Mouse (Mus musculus): Measurements from ENCODE around the gene Itgal. TPM values are rescaled to one million over a fixed set of nuclear protein-coding genes. Genes with fewer than 3 reads are reported as not detected.

Itgal gene
- total and polyA plus RNA-seq, 3 experiments: 0.92 to 9.7 TPM; not detected in 1

DNA sequence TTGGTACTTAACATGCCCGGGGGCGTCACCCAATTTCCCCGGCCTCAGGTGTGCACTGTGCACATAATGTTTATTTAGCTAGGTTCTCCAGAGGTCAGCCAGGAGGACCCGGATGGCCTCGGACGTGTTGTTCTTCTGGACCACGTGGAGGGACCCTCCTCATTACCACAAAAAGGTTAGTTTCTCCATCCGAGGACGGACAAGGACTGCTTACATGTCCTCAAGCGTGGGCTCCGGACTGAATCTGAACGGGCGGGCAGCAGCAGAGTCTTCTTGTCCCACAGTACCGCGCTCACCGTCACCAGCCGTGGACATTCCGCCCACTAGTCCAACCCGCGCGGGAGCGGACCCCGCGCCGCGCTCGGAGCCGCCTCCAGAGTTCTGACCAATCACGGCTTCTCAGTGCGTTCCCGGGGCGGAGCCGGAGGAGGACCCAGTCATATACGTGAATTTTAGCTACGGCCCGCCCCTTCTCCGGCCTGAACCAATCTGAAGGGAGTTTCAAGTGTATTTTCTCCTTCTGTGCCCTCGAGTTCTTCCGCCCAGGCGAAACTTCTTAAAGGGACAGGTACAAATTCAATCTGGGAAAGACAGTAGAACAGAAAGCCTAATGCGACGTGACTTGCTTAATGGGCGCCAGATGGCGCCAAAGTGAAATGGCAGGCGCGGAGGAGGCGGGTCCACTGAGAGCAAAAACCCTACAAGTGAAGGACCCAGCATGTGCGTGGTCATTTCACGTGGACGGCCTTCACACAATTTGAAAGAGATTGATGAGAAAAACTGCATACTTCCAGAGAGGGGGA is 35.5 kb upstream of the Itgal start, which contains the start of gene Dctpp1 (continued):
- TF ChIP-seq POLR2AphosphoS5 (IDR thresholded peaks at IDR 0.05; ENCODE audit: borderline replicate concordance, low read depth, low read length) (no peak), ZNF384 (IDR thresholded peaks at IDR 0.05; ENCODE audit: low read depth, low read length) (0 out of 2 replicates have a peak, but pooled peaks have one; percentile 20), CTCF (IDR thresholded peaks at IDR 0.05 in 2 of 3, conservative IDR thresholded peaks at IDR 0.05 in 1 of 3; ENCODE audit: control insufficient read depth in 1 of 3, insufficient read depth in 1 of 3, low read depth in 2 of 3, low read length in 3 of 3, poor library complexity in 1 of 3, severe bottlenecking in 1 of 3) (peak; percentile 66 to 92 (median 84)), USF2 (IDR thresholded peaks at IDR 0.05; ENCODE audit: borderline replicate concordance in 1 of 2, insufficient read depth in 1 of 2, low read depth in 1 of 2, low read length in 2 of 2) (no peak), MXI1 (IDR thresholded peaks at IDR 0.05; ENCODE audit: low read depth, low read length) (peak; percentile 90), KAT2A (conservative IDR thresholded peaks at IDR 0.05; ENCODE audit: low read depth, low read length) (no peak), CHD2 (IDR thresholded peaks at IDR 0.05; ENCODE audit: low read length) (no peak; the same call in 1 of the 2 replicates), ETS1 (IDR thresholded peaks at IDR 0.05; ENCODE audit: low read depth, low read length) (0 out of 2 replicates have a peak, but pooled peaks have one; percentile 42), SMC3 (IDR thresholded peaks at IDR 0.05; ENCODE audit: low read depth, low read length) (peak; percentile 84), BHLHE40 (IDR thresholded peaks at IDR 0.05; ENCODE audit: borderline replicate concordance, low read depth, low read length) (no peak), MAFK (IDR thresholded peaks at IDR 0.05; ENCODE audit: borderline replicate concordance, low read depth, low read length) (no peak), POLR2AphosphoS2 (IDR thresholded peaks at IDR 0.05; ENCODE audit: low read length) (peak; percentile 74), TAL1 (IDR thresholded peaks at IDR 0.05; ENCODE audit: low read length) (no peak), GATA1 (IDR thresholded peaks at IDR 0.05; ENCODE audit: low read depth, low read length) (no peak), E2F4 (IDR thresholded peaks at IDR 0.05; ENCODE audit: borderline replicate concordance, low read depth, low read length) (peak; percentile 85; the same call in 1 of the 2 replicates), RCOR1 (IDR thresholded peaks at IDR 0.05; ENCODE audit: low read depth, low read length) (no peak), EP300 (IDR thresholded peaks at IDR 0.05; ENCODE audit: low read depth in 1 of 2, low read length in 2 of 2) (no peak)

DNA sequence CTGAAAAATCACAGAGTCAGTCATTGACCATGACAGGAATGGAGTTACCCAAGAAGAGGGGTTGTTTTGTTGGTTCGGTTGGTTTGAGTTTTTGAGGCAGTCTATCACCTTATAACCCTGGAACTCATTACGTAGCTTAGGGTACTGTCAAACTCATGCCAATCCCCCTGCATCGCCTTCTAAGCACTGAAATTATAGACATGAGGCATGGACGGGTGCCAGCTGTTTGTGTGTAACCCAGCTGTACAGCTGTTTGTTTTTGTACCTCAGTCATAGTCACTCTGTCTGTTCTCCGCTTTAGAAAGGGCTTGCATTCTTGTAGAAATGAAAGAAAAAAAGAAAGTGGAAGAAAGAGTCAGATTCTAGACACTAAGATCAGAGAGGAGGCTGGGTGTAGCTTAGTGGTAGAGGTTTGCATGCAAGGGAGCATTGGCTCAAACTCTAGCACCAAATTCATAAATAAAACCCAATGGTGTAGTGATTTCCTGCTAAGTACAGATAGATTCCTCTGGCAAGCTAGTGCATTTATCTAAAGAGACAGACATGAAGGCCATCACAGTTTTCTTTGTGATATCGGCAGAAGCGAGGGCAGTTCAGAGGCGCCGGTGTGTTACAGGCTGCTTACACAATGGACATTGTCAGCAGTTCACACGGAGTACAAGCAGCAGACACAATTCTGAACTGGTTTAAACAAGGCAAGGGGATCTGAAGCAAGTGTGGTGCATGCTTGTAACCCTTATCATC is 33.7 kb upstream of the Itgal start:
- Histone ChIP-seq H3K4me1 (ENCODE audit: control insufficient read depth in 1 of 2, insufficient read depth in 2 of 2, low read length in 2 of 2) (peaks cover 17 to 26% of the 10 kb centered on the region in 2 experiments), H3K36me3 (ENCODE audit: control insufficient read depth in 1 of 2, insufficient read depth in 2 of 2, low read length in 2 of 2) (peaks cover 0 to 30% of the 10 kb centered on the region in 2 experiments; a peak in 2 of 4 replicates), H3K27ac (ENCODE audit: control insufficient read depth, low read depth, low read length) (peak overlapping the region; percentile 45), H3K9ac (ENCODE audit: control insufficient read depth, low read depth, low read length, poor library complexity, severe bottlenecking) (no peak overlapping the region; the same call in 1 of the 2 replicates), H3K9me3 (replicated peaks; ENCODE audit: insufficient read depth, low read length) (no peaks in the 10 kb centered on the region), H3K4me3 (ENCODE audit: control insufficient read depth in 1 of 2, insufficient read depth in 1 of 2, low read depth in 2 of 2, low read length in 2 of 2) (peak overlapping the region in 1 of 2 experiments; percentile 19; a peak in 2 of 4 replicates), H3K27me3 (ENCODE audit: control insufficient read depth in 1 of 2, insufficient read depth in 2 of 2, low read length in 2 of 2) (no peaks in the 10 kb centered on the region), H3K79me2 (ENCODE audit: control insufficient read depth, insufficient read depth, low read length, poor library complexity) (peaks cover 11% of the 10 kb centered on the region)
- DNase-seq (ENCODE audit: low read depth, low spot score): peak; percentile 67
- TF ChIP-seq E2F4 (IDR thresholded peaks at IDR 0.05; ENCODE audit: borderline replicate concordance, low read depth, low read length) (no peak), USF1 (IDR thresholded peaks at IDR 0.05; ENCODE audit: low read depth, low read length) (no peak), CTCF (IDR thresholded peaks at IDR 0.05 in 2 of 3, conservative IDR thresholded peaks at IDR 0.05 in 1 of 3; ENCODE audit: control insufficient read depth in 1 of 3, insufficient read depth in 1 of 3, low read depth in 2 of 3, low read length in 3 of 3, poor library complexity in 1 of 3, severe bottlenecking in 1 of 3) (no peak), NRF1 (IDR thresholded peaks at IDR 0.05; ENCODE audit: insufficient read depth, low read depth, low read length, poor library complexity, severe bottlenecking) (no peak), CHD1 (IDR thresholded peaks at IDR 0.05; ENCODE audit: low read depth, low read length) (no peak), POLR2AphosphoS5 (IDR thresholded peaks at IDR 0.05; ENCODE audit: borderline replicate concordance, low read depth, low read length) (no peak), BHLHE40 (IDR thresholded peaks at IDR 0.05; ENCODE audit: borderline replicate concordance, low read depth, low read length) (no peak), KAT2A (conservative IDR thresholded peaks at IDR 0.05; ENCODE audit: low read depth, low read length) (no peak), EP300 (IDR thresholded peaks at IDR 0.05; ENCODE audit: low read depth in 1 of 2, low read length in 2 of 2) (peak; percentile 57 to 80), ZMIZ1 (IDR thresholded peaks at IDR 0.05; ENCODE audit: low read depth, low read length) (no peak), NELFE (IDR thresholded peaks at IDR 0.05; ENCODE audit: low read depth, low read length) (no peak), SMC3 (IDR thresholded peaks at IDR 0.05; ENCODE audit: low read depth, low read length) (no peak), SIN3A (IDR thresholded peaks at IDR 0.05; ENCODE audit: low read length) (peak; percentile 61), MAX (IDR thresholded peaks at IDR 0.05; ENCODE audit: low read length) (no peak), CHD2 (IDR thresholded peaks at IDR 0.05; ENCODE audit: low read length) (no peak), GABPA (IDR thresholded peaks at IDR 0.05; ENCODE audit: low read depth, low read length) (no peak), TCF12 (IDR thresholded peaks at IDR 0.05; ENCODE audit: low read depth, low read length) (peak; percentile 89), TBP (IDR thresholded peaks at IDR 0.05; ENCODE audit: low read depth, low read length) (no peak), MXI1 (IDR thresholded peaks at IDR 0.05; ENCODE audit: low read depth, low read length) (no peak; the same call in none of the 2 replicates), MYB (IDR thresholded peaks at IDR 0.05; ENCODE audit: low read depth, low read length) (no peak), MAZ (IDR thresholded peaks at IDR 0.05; ENCODE audit: low read depth, low read length) (no peak)

Data from MEL (cell line).